Mouse (Mus musculus) brain, embryonic 14.5 days (tissue): ENCODE results near the gene Ccl26.

Source experiments
- CTCF ChIP-seq: fragments of 200-500 bp; IDR thresholded peaks from 2 replicates; pipeline ENCODE4 v1.5.1; 2012; ENCODE audit warnings: inconsistent platforms, mild to moderate bottlenecking, moderate library complexity, borderline replicate concordance; ENCODE audit not compliant: insufficient read depth, insufficient read length; ENCODE audit errors: extremely low read depth
- POLR2A ChIP-seq: fragments of 200-500 bp; IDR thresholded peaks from 2 replicates; pipeline ENCODE4 v1.6.1; 2012; ENCODE audit warnings: mild to moderate bottlenecking, inconsistent platforms, borderline replicate concordance; ENCODE audit not compliant: poor library complexity, insufficient read depth, insufficient read length, severe bottlenecking; ENCODE audit errors: extremely low read depth

GRCm38 (mm10) chr5:135537326-135537725, 26.0 kb downstream of the Ccl26 start:
- TF ChIP-seq CTCF (no peak), POLR2A (no peak)
